Comparison of ENCODE assay signal across 8 mouse cellular contexts in genomic region chr12:111758381-111759175, GRCm38 (mm10). TPM values are rescaled to one million over a fixed set of nuclear protein-coding genes. Genes with fewer than 3 reads are reported as not detected.
DNase-seq lines count a peak whose midpoint lies in the region; ATAC-seq and TF ChIP-seq lines count a peak whose summit lies in the region.

Gene Klc1 (plus strand): TSS chr12:111758849.

- H3K4me2 ChIP-seq in kidney, embryonic 15.5 days: peak within 1 kb of the TSS; percentile 99
- peak within 1 kb of the TSS; percentile 93 for H3K4me2 ChIP-seq in myocyte (ENCODE audit: low read depth)

- peaks cover 9% of the 10 kb centered on the region; the same call in 1 of the 2 replicates for H3K27me3 ChIP-seq in heart, embryonic 10.5 days (ENCODE audit: insufficient read depth, poor library complexity, severe bottlenecking)
- no peaks in the 10 kb centered on the region for H3K27me3 ChIP-seq in kidney, embryonic 15.5 days
- no peaks in the 10 kb centered on the region for H3K27me3 ChIP-seq in liver, adult 2 months (ENCODE audit: control insufficient read depth, insufficient read depth, low read length)
- H3K27me3 ChIP-seq in myocyte (ENCODE audit: control insufficient read depth, insufficient read depth, insufficient read length): no peaks in the 10 kb centered on the region

- peak; percentile 67 for DNase-seq in 416B (ENCODE audit: low read depth)
- DNase-seq in heart, embryonic 10.5 days (ENCODE audit: low spot score): no peak
- DNase-seq in liver, adult 2 months (ENCODE audit: extremely low read depth, low read depth, low spot score): peak; percentile 49
- peak; percentile 76 to 91 for DNase-seq in spleen, postnatal 4 days (ENCODE audit: low spot score in 2 of 2)

- no peak for TF ChIP-seq CTCF in bone marrow, adult 2 months (IDR thresholded peaks at IDR 0.05; ENCODE audit: control insufficient read depth, insufficient read depth, low read length)
- TF ChIP-seq CTCF in embryonic fibroblast, embryonic 13.5 days (IDR thresholded peaks at IDR 0.05; ENCODE audit: borderline replicate concordance, insufficient read depth, low read length): no peak
- 0 out of 2 replicates have a peak, but pooled peaks have one; percentile 2 for TF ChIP-seq CTCF in liver, adult 2 months (IDR thresholded peaks at IDR 0.05; ENCODE audit: low read depth, low read length)

- H3K4me3 ChIP-seq in bone marrow, adult 2 months (replicated peaks; ENCODE audit: control insufficient read depth, low read depth, low read length): peak within 1 kb of the TSS; percentile 81
- H3K4me3 ChIP-seq in embryonic fibroblast, embryonic 13.5 days (ENCODE audit: insufficient read depth, low read length): peak within 1 kb of the TSS; percentile 96
- H3K4me3 ChIP-seq in heart, embryonic 10.5 days: peak within 1 kb of the TSS; percentile 92
- H3K4me3 ChIP-seq in kidney, embryonic 15.5 days (replicated peaks): peak within 1 kb of the TSS; percentile 90
- peak within 1 kb of the TSS; percentile 96 for H3K4me3 ChIP-seq in liver, adult 2 months (ENCODE audit: insufficient read depth, low read depth, low read length)
- peak within 1 kb of the TSS; percentile 87 for H3K4me3 ChIP-seq in myocyte

- peak within 1 kb of the TSS; percentile 78 for H3K27ac ChIP-seq in bone marrow, adult 2 months (ENCODE audit: control insufficient read depth, insufficient read depth, low read depth, low read length, poor library complexity)
- peak within 1 kb of the TSS; percentile 86 for H3K27ac ChIP-seq in embryonic fibroblast, embryonic 13.5 days (ENCODE audit: insufficient read depth, low read length)
- H3K27ac ChIP-seq in heart, embryonic 10.5 days: peak within 1 kb of the TSS; percentile 98
- H3K27ac ChIP-seq in kidney, embryonic 15.5 days: peak within 1 kb of the TSS; percentile 92
- peak within 1 kb of the TSS; percentile 93 for H3K27ac ChIP-seq in liver, adult 2 months (replicated peaks; ENCODE audit: insufficient read depth, low read depth, low read length)

- peaks cover 47% of the 10 kb centered on the region for H3K79me2 ChIP-seq in liver, adult 2 months (ENCODE audit: control insufficient read depth, insufficient read depth, low read length)
- peaks cover 45% of the 10 kb centered on the region for H3K79me2 ChIP-seq in myocyte (ENCODE audit: control insufficient read depth, insufficient read depth)

- peaks cover 17% of the 10 kb centered on the region for H3K36me3 ChIP-seq in heart, embryonic 10.5 days
- H3K36me3 ChIP-seq in kidney, embryonic 15.5 days: peaks cover 10% of the 10 kb centered on the region
- no peaks in the 10 kb centered on the region for H3K36me3 ChIP-seq in liver, adult 2 months (ENCODE audit: control insufficient read depth, insufficient read depth, low read length)
- H3K36me3 ChIP-seq in myocyte (ENCODE audit: control insufficient read depth, insufficient read depth): no peaks in the 10 kb centered on the region

- WGBS in bone marrow, adult 2 months: under 1% methylated on average over 84 of the region's 85 CpGs
- WGBS in heart, embryonic 10.5 days: under 1% methylated on average over 84 of the region's 85 CpGs
- under 1% methylated on average over 83 of the region's 85 CpGs for WGBS in kidney, embryonic 15.5 days
- under 1% methylated on average over 83 of the region's 85 CpGs for WGBS in liver, adult 2 months

- H3K4me1 ChIP-seq in bone marrow, adult 2 months (ENCODE audit: control insufficient read depth, insufficient read depth, low read length): peaks cover 1% of the 10 kb centered on the region
- H3K4me1 ChIP-seq in embryonic fibroblast, embryonic 13.5 days (ENCODE audit: control insufficient read depth, insufficient read depth, low read length): peaks cover 16% of the 10 kb centered on the region; the same call in 1 of the 2 replicates
- peaks cover 55% of the 10 kb centered on the region for H3K4me1 ChIP-seq in heart, embryonic 10.5 days
- H3K4me1 ChIP-seq in kidney, embryonic 15.5 days: peaks cover 30% of the 10 kb centered on the region
- peaks cover 4% of the 10 kb centered on the region; the same call in 1 of the 2 replicates for H3K4me1 ChIP-seq in liver, adult 2 months (ENCODE audit: control insufficient read depth, insufficient read depth, low read length)

- H3ac ChIP-seq in myocyte (ENCODE audit: control insufficient read depth, insufficient read length): peak within 1 kb of the TSS; percentile 87

- peak within 1 kb of the TSS; percentile 95 for H3K9ac ChIP-seq in kidney, embryonic 15.5 days
- H3K9ac ChIP-seq in liver, adult 2 months (ENCODE audit: low read depth, low read length): peak within 1 kb of the TSS; percentile 90

- H3K9me3 ChIP-seq in heart, embryonic 10.5 days: no peaks in the 10 kb centered on the region
- H3K9me3 ChIP-seq in kidney, embryonic 15.5 days (replicated peaks): no peaks in the 10 kb centered on the region

- ATAC-seq in kidney, embryonic 15.5 days (replicated peaks; ENCODE audit: low FRiP score): peak; percentile 77

- TF ChIP-seq POLR2A in bone marrow, adult 2 months (IDR thresholded peaks at IDR 0.05; ENCODE audit: borderline replicate concordance, control insufficient read depth, low read depth, low read length): peak; percentile 47; the same call in 1 of the 2 replicates
- TF ChIP-seq POLR2A in embryonic fibroblast, embryonic 13.5 days (IDR thresholded peaks at IDR 0.05; ENCODE audit: low read depth, low read length): peak; percentile 84
- TF ChIP-seq POLR2A in liver, adult 2 months (IDR thresholded peaks at IDR 0.05; ENCODE audit: extremely low read depth, insufficient read depth, low read length): peak; percentile 54; the same call in 1 of the 2 replicates
- TF ChIP-seq POLR2A in myocyte (IDR thresholded peaks at IDR 0.05; ENCODE audit: insufficient read length, low read depth): peak; percentile 93

TF ChIP-seq in myocyte, 11 proteins besides CTCF, POLR2A, EP300 and RAD21:
- TF ChIP-seq REST (IDR thresholded peaks at IDR 0.05; ENCODE audit: insufficient read depth, insufficient read length): no peak
- TF ChIP-seq SRF (IDR thresholded peaks at IDR 0.05; ENCODE audit: control insufficient read depth, insufficient read length, low read depth): no peak
- TF ChIP-seq MYOG (IDR thresholded peaks at IDR 0.05; ENCODE audit: control insufficient read depth in 1 of 3, insufficient read depth in 1 of 3, insufficient read length in 2 of 3, low read depth in 2 of 3): peak in 2 of 3 experiments; percentile 6 to 66
- no peak for TF ChIP-seq TCF3 (IDR thresholded peaks at IDR 0.05; ENCODE audit: insufficient read length, low read depth)
- no peak for TF ChIP-seq TCF12 (IDR thresholded peaks at IDR 0.05; ENCODE audit: insufficient read depth, poor library complexity, severe bottlenecking)
- no peak for TF ChIP-seq MAX (IDR thresholded peaks at IDR 0.05; ENCODE audit: low read depth)
- TF ChIP-seq MYOD1 (IDR thresholded peaks at IDR 0.05; ENCODE audit: control insufficient read depth in 1 of 3, insufficient read length in 2 of 3, low read depth in 2 of 3): peak in 1 of 3 experiments; percentile 47
- TF ChIP-seq USF1 (IDR thresholded peaks at IDR 0.05; ENCODE audit: low read depth): no peak
- peak; percentile 96 for TF ChIP-seq POLR2AphosphoS2 (IDR thresholded peaks at IDR 0.05; ENCODE audit: insufficient read length, low read depth)
- TF ChIP-seq CEBPB (IDR thresholded peaks at IDR 0.05; ENCODE audit: insufficient read depth, poor library complexity, severe bottlenecking): no peak
- no peak for TF ChIP-seq E2F4 (IDR thresholded peaks at IDR 0.05; ENCODE audit: insufficient read depth)

RNA-seq across cellular contexts. Expression of gene Klc1, which starts in this region (rescaled TPM):
- 55.3 and 70.4 TPM in 2 replicates for polyA plus RNA-seq in bone marrow, adult 2 months (2011; ENCODE audit: insufficient read depth, insufficient read length, low replicate concordance, missing spikeins)
- polyA plus RNA-seq in embryonic fibroblast, embryonic 13.5 days (2011; ENCODE audit: insufficient read length, low read depth, missing spikeins): 103 and 124 TPM in 2 replicates
- 109 and 116 TPM in 2 replicates for polyA plus RNA-seq in heart, embryonic 10.5 days (2016; fragmentation: Nextera tagmentation; extraction: Ambion mirVana)
- polyA plus RNA-seq in kidney, embryonic 15.5 days (2015; fragmentation: Nextera tagmentation; extraction: Ambion mirVana): 81.8 and 98.5 TPM in 2 replicates
- total RNA-seq in liver, adult 2 months (2014; rRNA removed): 15.3 and 18.8 TPM in 2 replicates
- 11.7 and 17.4 TPM in 2 replicates for polyA plus RNA-seq in liver, adult 2 months (2012; rRNA removed)
- 252 TPM for polyA plus RNA-seq in myocyte (2012; fragmentation: generic; extraction: Trizol)
